Mouse (Mus musculus) liver, adult 2 months (tissue): ENCODE measurements around the gene Itgb6.

Source experiments
- CTCF ChIP-seq: fragments of 200-500 bp; IDR thresholded peaks from 2 replicates; pipeline ENCODE4 v1.5.1; 2011; ENCODE audit warnings: low read depth, low read length, control low read depth
- POLR2A ChIP-seq: fragments of 200-500 bp; IDR thresholded peaks from 2 replicates; pipeline ENCODE4 v1.6.1; 2011; ENCODE audit warnings: low read length, control low read depth; ENCODE audit not compliant: insufficient read depth; ENCODE audit errors: extremely low read depth

DNA sequence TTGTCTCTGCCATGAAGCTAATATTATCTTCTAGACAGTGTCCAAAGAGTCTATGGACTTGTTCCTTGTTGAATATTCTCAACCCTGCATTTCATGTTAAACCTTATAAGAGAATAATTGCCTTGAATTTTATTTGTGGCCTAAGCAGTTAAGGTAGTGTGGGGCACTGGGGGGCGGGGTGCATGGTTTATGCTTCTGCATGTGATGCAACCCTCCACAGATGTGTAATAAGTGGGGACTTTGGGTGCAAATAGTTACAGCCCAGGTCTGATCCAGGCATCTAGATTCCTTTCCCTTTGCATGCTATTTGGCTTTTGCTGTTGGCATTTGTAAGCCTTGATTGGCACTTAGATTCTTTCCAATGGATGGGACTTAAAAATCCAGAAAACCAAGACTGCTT lies 51.2 kb downstream of the Itgb6 start:
- TF ChIP-seq POLR2A (no peak), CTCF (no peak)
